ENCODE assay signal across 19 mouse cellular contexts in genomic region chr9:14917661-14918060, GRCm38 (mm10). TPM values are rescaled to one million over a fixed set of nuclear protein-coding genes. Genes with fewer than 3 reads are reported as not detected.
"Had no signal": no experiment of that assay in that cellular context is flagged by ENCODE, and none has a peak within 500 bp of the region (broad histone marks: within the 10 kb centered on the region; RNA-seq: fewer than 3 reads in every experiment).

No protein-coding gene starts in this region.

- H3K27ac ChIP-seq: intestine, embryonic 15.5 days; left cerebral cortex, adult 2 months; liver, embryonic 13.5 days; midbrain, embryonic 10.5 days; midbrain, embryonic 15.5 days; neural tube, embryonic 13.5 days had no signal

- H3K9ac ChIP-seq: intestine, embryonic 15.5 days; liver, embryonic 13.5 days; liver, postnatal 0 days; midbrain, embryonic 15.5 days; neural tube, embryonic 13.5 days had no signal

- H3K4me1 ChIP-seq: liver, embryonic 13.5 days had no signal

- DNase-seq: kidney, adult 18-20 months; kidney, postnatal 14 days; liver; liver, embryonic 13.5 days; liver, postnatal 0 days; lung, postnatal 36 days; right cerebral cortex, adult 18-20 months; right cerebral cortex, postnatal 25 days; thymus, postnatal 36 days had no signal

- ATAC-seq: intestine, embryonic 15.5 days; liver, postnatal 0 days; lung, postnatal 0 days; midbrain, embryonic 15.5 days had no signal

- H3K9me3 ChIP-seq: intestine, embryonic 15.5 days; liver, embryonic 13.5 days; midbrain, embryonic 10.5 days; midbrain, embryonic 15.5 days; neural tube, embryonic 13.5 days had no signal

- H3K4me2 ChIP-seq: intestine, embryonic 15.5 days; liver, embryonic 13.5 days; midbrain, embryonic 15.5 days; neural tube, embryonic 13.5 days had no signal

- H3K36me3 ChIP-seq: intestine, embryonic 15.5 days; liver, embryonic 13.5 days; midbrain, embryonic 10.5 days; midbrain, embryonic 15.5 days; neural tube, embryonic 13.5 days had no signal

- H3K4me3 ChIP-seq: intestine, embryonic 15.5 days; left cerebral cortex, adult 2 months; liver, embryonic 13.5 days; midbrain, embryonic 10.5 days; midbrain, embryonic 15.5 days; neural tube, embryonic 13.5 days had no signal

- H3K27me3 ChIP-seq: intestine, embryonic 15.5 days; liver, embryonic 13.5 days; midbrain, embryonic 15.5 days; neural tube, embryonic 13.5 days had no signal

RNA-seq across cellular contexts. Expression of gene Izumo1r, which starts 13.9 kb away (rescaled TPM):
- total RNA-seq: layer of hippocampus, postnatal 25 days; left cerebral cortex, adult 2 months; left cerebral cortex, postnatal 14 days; megakaryocyte progenitor cell, adult 5-6 weeks had no signal
- polyA plus RNA-seq: intestine, embryonic 15.5 days; limb, embryonic 11.5 days; liver, embryonic 13.5 days; liver, postnatal 0 days; midbrain, embryonic 10.5 days; midbrain, embryonic 15.5 days; neural tube, embryonic 13.5 days had no signal

RNA-seq across cellular contexts. Expression of gene Gpr83, which starts 57.7 kb away (rescaled TPM):
- total RNA-seq: megakaryocyte progenitor cell, adult 5-6 weeks had no signal
- polyA plus RNA-seq: liver, postnatal 0 days had no signal
